Mouse (Mus musculus): ENCODE data around the gene Sost.

GRCm38 (mm10) chr11:101976949-101977348 is 10.1 kb upstream of the Sost start:
- TF ChIP-seq CTCF (IDR thresholded peaks at IDR 0.05; ENCODE audit: borderline replicate concordance, control insufficient read depth, extremely low read depth, insufficient read depth, low read length, poor library complexity) (no peak), POLR2A (IDR thresholded peaks at IDR 0.05; ENCODE audit: control insufficient read depth, extremely low read depth, insufficient read depth, low read length, poor library complexity) (no peak)

All from thymus, adult 2 months (tissue).